Mouse (Mus musculus) heart, adult 2 months (tissue): ENCODE results near the gene Galt.
"Not testable (repeated sequence)": the region's sequence is repeated elsewhere in the genome, so short reads cannot be mapped to it uniquely, and the experiment has no call there.

Source experiments
- CTCF ChIP-seq: fragments of 200-600 bp; IDR thresholded peaks from 2 replicates; pipeline ENCODE4 v1.8.1; 2022; ENCODE audit warnings: antibody characterized with exemption, mild to moderate bottlenecking, moderate library complexity
- EP300 ChIP-seq: fragments of 200-500 bp; IDR thresholded peaks from 2 replicates; pipeline ENCODE4 v1.6.1; 2011; ENCODE audit warnings: low read depth, low read length, control low read depth; ENCODE audit not compliant: insufficient read depth
- POLR2A ChIP-seq: fragments of 200-500 bp; IDR thresholded peaks from 2 replicates; pipeline ENCODE4 v1.6.1; 2011; ENCODE audit warnings: mild to moderate bottlenecking, low read depth, low read length, control low read depth; ENCODE audit not compliant: insufficient read depth

GRCm38 (mm10) chr4:41781748-41782485, 26.9 kb downstream of the Galt start:
- TF ChIP-seq CTCF, POLR2A, EP300: not testable (repeated sequence)
